Mouse (Mus musculus): Measurements from ENCODE around the gene Fgf13. TPM values are rescaled to one million over a fixed set of nuclear protein-coding genes. Genes with fewer than 3 reads are reported as not detected.

Fgf13 gene
- total RNA-seq (2015) (0.29 and 1.1 TPM in 2 replicates), total RNA-seq (2017) (0.12 and 0.74 TPM in 2 replicates)

DNA sequence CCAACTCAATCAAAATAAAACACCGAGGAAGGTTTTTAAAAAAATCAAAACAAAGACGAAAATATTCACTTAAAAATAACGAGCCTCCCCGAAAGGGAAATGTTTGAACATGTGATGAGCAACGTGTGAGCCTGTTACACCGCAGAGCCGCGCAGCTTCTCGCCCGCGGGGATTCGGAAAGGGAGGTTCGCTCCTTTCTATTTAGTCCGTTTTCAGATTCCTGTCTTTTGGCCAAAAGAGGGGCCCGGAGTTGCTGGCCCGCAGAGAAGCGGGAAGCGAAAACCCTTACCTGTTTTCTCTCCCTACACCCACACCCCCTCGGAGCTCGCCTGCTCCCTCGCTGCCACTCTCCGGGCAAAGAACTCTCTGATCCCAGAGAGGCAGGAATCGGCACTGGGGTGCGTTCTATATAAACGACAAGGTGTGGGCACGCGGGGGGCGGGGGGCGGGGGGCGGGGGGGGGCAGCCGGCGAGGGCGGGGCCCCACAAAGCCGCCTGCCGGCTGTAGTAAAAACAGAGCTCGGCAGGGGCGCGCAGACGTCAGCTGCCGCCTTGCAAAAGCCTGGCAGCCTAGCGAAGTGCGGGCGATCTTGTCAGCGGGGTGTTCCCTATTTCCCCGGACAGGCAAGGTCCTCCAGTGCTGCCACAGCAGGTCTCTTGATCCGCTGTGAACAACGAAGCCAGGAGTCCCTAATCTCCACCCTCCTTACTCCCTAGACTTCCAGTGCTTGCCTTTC is at the start of gene Fgf13:
TSS of gene Fgf13 (minus strand) at position 377 of the 737 bp plus-strand sequence.
- peak; percentile 78 for ATAC-seq (replicated peaks; ENCODE audit: poor library complexity)

DNA sequence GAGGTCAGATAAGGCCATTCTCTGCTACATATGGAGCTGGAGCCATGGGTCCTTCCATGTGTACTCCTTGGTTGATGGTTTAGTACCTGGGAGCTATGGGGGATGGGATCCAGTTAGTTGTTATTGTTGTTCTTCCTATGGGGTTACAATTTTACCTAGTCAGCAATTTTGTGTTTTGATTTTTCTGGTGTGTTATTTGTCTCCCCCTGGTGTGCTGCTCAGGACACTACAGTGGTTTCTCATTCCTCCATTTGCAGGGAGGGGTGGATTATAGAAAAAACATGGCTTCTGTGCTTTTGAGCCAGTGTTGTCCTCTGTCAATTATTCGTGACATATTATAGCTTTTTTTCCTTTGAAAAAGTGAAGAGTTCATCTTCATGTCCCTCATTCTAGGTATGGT is 38.7 kb upstream of the Fgf13 start:
- peak; percentile 48; the same call in 1 of the 2 replicates for ATAC-seq (replicated peaks; ENCODE audit: poor library complexity)

DNA sequence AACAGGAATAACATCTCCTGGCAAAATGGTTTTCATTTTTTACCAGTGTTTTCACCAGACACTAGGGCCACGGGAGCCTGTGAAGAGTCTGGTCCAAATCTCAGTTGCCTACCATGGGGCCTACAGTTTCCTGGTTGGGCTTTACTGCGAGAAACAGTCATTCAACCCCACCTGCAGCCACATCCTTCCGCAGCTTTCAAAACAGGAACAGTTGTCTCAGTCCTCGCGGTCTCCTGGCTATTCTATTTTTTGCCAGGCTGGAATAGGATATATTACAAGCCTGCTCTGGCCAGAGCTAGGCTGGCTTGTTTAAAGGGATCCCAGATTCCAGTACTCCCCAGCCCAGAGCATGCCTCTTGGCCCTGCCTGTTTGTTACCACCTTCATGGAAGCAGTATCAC is 21.2 kb upstream of the Fgf13 start:
- peak; percentile 94 for ATAC-seq (replicated peaks; ENCODE audit: poor library complexity)

DNA sequence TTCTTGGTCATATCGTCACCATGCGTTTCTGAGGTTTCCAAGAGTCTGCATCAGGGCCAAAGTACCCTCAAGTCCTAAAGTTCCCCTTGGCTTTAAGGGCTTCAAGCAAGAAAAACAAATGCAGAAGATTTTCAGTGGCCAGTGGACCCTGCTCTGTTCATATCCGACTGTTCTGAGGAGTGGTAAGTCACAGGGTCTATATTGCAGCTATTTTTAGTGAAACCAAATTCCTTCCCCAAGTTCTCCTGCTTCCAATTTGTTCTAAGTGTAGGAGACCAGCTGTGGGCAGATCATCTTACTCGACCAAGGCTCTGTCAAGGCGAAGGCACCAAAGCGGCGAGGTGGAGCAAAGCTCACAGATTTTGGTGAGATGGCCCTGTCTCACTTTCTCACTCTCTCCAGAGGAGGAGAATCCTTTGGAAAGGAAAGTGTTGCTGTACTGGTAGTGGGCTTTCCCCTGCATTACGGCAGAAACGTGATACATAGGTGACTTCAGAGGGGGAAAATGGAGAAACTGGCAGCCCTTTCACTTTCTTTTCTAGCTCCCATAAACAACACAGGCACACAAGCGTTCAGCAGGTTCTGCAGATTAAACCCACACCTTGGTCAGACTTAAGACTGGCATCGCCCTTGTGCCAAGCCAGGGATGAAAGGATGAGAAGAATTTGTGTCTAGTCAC is 17.8 kb upstream of the Fgf13 start:
- no peak for ATAC-seq (replicated peaks; ENCODE audit: poor library complexity)

DNA sequence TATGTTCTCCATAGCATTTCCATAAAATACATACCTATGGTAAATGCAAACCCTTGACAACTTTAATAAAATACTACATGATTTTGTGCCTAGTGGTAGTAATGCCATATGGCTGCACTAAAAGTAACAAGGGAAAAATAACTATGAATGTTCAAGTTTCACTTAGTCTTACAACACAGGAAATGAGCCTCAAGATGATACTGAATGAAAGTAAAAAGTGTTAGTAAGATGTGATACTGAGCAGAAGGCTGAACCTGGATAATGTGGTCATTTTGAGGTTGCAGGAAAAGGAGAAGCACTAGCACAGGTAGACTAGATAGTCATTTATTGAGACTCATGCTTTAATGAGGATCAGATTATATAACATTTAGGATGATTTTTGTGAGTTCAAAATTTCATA is 16.2 kb upstream of the Fgf13 start:
- ATAC-seq (replicated peaks; ENCODE audit: poor library complexity): peak; percentile 34

DNA sequence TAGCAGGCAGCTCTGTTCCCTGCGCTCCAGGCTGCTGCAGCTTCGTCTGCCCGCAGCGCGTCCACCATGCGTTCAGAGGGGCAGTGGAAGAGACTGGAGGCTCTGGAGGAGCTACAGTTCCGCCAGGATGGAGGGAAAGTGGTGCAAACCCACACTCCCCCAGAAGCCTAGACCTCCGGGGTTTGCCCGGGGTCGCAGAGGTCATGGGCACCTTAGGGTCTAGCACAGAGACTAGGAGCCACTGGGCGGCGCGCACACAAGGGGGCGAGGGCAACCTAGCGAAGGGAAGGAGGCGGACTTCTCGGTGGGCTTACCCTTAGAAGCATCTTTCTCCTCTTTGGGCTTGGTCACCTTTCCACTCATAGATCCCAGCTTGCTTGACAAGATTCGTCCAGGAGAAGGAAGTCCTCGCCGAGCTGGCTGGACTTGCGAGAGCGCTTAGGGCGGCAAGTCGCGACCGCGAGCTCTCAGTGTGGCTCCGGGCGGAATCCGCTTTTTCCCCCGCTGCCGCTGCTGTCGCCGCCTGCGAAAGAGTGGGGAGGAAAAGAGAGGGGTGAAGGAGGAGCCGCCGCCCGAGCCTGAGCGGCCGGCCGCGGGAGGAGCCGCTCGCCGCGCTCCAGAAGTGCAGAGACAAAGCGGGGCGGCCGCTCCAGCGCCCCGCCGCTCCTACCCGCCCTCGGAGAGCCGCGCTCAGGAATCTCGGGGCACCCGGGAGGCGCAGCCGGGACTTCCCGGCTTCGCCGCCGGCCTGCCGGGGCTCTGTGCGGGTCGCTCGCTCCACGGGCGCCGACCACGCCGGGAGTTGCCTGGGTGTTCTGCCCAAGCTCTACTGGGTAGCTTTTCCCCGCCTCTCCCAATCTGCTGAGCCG is 811 bp downstream of the Fgf13 start:
- ATAC-seq (replicated peaks; ENCODE audit: poor library complexity): peak; percentile 50

DNA sequence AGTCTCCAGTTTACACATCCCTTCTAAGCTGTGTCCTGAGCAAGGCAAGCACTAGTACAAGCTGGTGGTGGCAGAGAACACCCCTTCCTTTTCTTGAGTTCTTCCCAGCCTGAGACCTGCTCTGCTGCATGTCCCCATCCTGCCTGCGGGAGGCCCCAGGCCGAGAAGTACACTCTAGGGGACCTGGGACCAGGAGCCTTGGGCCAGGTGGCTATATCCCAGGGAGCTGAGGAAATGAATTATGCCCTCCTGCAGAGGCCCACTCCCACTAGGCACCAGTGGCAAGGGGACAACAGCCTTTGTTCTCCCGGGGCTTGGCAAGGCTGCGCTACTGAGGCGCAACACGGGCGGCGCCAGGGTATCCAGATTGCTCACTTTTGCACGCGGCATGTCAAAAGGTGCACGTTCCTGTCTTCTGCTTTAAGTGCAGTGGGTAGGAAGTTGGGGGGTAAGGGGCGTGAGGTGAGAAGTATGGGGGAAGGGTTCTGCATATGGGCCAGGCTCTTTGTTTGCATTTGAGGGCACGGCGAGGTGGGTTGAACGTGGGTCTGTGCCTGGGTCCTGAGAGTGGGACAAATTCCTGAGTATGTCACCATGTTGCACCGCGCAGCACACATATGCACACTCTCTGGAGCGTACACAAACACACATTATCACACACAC is 1.7 kb downstream of the Fgf13 start:
- ATAC-seq (replicated peaks; ENCODE audit: poor library complexity): peak; percentile 41

DNA sequence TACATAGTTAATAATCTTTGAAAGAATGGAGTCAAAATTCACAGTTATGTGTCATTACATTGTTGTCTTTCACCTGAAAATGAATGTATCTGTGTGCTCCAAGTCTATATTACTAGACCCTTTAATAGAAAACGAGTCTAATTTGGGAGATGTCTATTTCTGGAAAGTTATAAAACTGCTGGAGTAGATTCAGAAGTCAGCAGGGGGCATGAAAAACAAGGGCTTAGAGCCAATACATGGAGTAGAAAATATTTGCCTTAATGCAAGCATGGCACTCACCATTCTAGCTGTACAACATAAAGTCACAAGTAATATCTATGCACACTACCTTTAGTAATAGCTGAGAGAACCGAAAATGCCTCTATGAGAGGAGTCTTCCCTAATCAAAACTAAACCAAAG is 19.9 kb downstream of the Fgf13 start:
- ATAC-seq (replicated peaks; ENCODE audit: poor library complexity): no peak

DNA sequence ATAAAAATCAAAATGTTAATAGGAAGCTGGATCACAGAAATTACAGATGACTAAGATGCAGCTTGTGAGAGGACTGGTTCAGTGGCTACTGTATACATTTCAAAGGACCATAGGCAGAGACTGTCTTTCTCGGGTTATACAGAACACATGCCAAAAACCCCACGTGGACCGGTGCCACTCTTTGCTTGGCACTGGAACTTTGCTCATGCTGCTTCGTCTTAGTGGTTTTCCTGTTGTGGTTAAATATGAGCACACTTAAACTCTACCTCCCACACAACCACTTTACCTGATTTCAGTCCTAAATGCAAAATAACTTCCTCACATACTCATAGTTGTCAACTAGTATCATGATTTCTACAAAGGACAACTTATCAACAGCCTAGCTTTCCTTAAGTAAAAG is 59.6 kb downstream of the Fgf13 start:
- no peak for ATAC-seq (replicated peaks; ENCODE audit: poor library complexity)

DNA sequence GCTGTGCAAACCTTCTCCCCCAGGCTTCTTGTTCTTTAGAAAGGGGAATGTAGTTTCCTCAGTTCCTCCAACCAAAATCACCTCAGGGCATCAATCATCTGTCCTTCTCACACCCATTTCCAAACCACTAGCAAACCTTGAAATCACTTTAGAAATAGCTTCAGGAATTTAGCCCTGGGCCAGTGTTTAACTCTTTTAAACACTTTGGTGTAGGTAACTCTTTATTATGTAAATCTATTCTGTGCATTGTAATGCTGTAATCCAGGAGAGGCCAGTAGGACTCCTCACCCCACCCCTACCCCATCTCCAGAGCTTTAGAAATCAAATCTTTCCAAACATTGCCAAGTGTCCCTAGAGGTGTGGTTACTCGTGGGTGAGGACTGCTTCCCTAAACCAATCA is 74.5 kb downstream of the Fgf13 start:
- ATAC-seq (replicated peaks; ENCODE audit: poor library complexity): no peak

DNA sequence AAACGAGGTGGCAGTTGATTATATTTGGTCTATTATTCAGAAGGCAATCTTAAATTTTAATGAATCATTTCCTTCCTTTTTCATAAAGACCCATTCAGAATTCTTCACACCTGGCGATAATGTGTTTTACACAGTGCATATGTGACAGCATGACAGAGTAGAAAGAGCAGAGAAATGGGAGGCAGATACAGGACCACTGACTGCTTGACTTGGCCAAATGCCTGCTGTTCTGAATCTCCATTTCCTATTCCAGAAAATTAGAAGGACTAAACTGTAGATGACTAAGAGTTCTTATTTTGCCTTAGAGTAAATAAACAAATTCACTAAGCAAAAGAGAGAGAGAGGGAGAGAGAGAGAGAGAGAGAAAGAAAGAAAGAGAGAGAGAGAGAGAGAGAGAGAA is 82.4 kb downstream of the Fgf13 start:
- ATAC-seq (replicated peaks; ENCODE audit: poor library complexity): no peak

DNA sequence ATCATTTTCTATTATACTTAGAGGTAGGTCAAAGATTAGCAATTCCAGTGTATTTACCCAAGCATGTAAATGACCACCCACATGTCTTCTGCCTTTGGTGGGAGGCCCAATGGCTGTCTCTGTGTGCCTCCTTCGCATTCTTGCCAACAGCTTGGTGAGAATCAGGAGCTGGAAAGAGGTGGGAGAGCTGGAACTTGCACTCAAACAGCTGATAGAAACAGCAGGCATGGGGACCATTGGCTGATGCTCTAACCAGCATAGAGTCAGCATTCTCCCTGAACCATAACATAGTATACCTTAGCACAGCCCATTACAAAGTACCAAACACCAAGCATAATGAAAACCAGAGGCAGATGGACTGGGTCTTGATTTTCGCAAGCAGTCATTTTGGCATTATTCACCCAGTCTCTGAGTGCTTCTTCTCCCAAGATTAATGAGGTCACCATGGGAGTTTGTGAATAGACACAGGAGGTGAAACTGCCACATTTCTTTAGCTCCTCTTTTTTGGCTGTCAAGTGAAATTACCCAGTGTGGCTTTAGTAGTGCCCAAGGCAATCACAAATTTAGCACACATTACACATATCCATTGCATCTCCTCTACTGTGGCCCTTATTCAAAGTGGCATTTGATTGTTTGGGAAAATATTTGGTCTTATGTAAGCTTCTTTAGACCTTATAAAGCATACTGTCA is 165.1 kb downstream of the Fgf13 start:
- ATAC-seq (replicated peaks; ENCODE audit: poor library complexity): no peak

DNA sequence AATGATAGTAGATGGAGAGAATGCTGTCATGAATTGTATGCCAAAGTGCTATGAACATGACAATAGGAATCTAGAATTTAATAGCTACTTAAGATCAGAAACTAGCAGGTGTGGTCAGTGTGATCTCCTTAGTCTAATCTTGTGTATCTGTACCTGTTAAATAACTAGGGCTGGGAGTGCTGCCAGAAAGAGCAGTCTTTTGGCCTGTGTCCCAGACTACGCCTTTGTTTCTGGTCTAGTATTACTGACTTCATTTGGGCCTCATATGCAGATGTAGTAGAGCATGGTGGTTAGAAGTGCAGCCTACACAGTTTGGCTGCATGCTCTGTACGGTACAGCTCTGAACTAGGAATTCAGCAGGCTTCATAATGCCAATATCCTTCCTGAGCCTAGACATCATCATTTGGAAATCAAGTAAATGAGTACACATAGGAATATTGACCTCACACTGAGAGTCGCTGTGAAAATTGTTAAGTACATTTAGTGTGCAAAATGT is 276.9 kb downstream of the Fgf13 start:
- ATAC-seq (replicated peaks; ENCODE audit: poor library complexity): no peak

DNA sequence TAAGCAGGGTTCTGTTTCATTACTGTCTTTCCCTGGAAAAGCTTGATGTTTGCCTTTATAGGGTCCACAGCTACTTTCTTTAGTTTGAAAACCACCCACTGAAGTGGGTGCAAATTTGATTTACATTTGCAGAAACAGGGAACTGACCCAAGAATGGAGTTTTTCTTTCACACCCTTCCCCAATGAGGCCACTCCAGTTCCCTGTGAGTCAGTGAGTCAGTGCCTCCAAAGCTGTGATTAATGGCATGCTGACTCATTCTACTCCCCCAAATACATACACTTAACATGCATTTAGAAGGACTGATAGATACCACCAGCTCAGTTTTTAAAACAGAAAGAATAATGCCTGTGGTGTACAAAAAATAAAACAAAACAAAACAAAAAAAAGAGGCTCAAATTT is 316.3 kb downstream of the Fgf13 start:
- ATAC-seq (replicated peaks; ENCODE audit: poor library complexity): no peak

DNA sequence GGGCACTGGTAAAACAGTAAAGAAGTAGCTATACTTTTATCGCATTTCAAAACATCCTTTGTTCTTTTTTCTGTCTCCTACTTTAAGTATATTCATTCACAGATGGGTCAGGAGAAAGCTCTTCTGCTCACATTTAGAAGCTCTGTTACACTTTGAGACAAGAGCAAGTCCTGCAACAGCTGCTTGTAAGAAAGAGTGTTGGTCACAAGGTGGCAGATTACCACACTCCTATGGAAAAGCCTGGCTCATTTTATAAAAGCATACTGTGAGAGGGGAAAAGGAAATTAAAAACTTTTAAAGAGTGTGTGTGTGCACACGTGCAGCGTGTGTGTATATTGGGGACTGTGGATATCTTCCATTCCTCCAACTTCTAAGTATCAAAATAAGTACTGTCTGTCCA is 324.1 kb downstream of the Fgf13 start:
- ATAC-seq (replicated peaks; ENCODE audit: poor library complexity): no peak

DNA sequence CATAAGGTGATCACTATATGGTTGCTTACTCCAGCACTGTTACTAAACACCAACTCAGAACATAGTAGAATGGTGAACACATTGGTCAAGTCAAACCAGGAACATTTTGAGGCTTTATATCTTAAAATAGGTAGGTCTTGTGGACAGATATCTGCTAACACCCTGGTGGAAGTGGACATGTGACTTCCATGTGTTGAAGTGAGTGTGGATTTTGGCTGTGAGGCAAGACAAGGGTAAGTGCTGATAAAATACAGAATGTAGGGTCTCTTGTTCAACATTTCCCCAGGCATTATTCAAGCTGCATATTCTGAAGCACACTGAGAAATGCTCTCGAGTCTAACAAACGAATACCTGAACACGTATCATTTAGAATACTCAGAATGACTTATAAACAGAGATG is 324.7 kb downstream of the Fgf13 start:
- no peak for ATAC-seq (replicated peaks; ENCODE audit: poor library complexity)

DNA sequence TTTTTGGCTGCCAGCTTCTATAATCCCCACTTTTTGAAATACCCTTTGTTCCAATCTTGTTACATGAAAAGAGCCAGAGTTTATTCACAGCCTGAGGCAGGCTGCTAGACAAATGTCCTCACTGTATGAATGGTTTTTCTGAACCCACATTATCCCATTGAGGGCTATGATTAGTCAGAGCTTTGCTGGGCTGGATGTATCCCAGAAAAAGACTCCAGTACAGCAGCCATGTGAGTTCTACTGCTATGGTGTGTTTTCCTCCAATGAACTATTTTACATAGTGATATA is 326.5 kb downstream of the Fgf13 start:
- ATAC-seq (replicated peaks; ENCODE audit: poor library complexity): no peak

DNA sequence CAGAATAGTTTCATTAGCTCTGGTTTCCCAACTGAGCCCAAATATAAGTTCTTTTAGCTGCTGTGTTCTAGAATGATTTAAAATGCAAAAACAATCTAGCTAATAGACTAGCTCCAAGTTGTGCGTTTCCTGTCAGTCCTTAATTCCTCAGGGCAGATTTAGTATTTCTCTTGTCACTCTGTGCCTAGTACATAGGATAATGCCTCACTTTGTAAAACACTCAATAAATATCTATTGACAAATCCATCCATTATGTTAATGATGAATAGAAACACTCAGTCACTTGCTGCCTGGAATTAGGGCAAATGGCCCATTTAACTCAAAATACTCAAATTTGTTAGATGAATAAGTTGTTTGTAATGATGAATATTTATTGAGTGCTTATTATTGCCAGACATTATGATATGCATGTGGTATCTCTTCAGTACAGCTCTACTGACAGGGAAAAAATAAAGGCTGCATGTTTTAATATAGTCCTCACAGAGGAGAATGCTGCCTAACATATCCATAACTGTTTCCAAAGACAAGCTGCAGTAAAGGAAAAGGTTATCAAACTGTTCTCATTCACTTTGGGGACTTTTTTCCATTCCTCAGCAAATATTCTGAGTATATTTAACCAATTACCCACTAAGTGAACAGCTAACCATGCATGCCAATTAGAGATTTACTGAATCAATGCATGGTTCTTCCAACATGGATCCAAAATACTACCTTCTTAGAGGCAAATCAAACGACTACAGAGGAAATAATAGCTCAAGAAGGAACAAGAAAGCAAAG is 327.0 kb downstream of the Fgf13 start:
- no peak for ATAC-seq (replicated peaks; ENCODE audit: poor library complexity)

DNA sequence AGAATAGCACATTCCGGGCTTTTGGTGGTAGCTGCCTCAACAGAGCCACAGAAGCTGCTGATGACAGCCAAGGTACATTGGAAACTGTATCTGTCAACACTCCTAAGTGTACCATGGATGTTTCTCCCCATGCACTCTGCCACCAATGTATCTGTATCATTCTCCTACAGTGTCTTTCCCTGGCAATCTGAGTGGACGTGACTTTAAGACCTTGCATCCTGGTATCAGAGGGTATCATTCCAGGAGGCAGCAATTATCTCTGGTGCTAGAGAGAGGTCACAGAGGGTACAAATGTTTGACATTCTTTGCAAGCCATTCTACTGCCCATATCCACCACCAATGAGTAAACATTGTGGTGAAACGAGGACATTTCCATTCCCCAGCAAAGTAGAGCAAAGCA is 347.2 kb downstream of the Fgf13 start:
- ATAC-seq (replicated peaks; ENCODE audit: poor library complexity): no peak

DNA sequence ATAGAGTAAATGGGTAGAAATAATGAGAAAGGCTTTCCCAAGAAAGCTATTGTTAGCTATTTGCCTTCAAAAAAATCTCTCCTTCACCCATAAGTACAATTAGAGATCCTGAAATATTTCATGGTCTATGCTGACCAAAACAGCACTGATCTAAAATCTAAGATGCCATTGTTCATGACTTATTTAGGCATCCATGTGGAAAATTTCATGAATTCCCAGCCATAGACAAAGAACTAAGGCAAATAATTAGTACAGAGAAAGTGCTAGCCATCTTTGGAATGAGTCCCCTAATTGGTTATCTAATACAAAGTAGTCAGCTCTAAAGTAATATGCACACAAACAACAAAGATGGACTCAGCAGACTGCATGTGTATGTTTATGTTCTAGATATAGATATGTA is 366.7 kb downstream of the Fgf13 start:
- ATAC-seq (replicated peaks; ENCODE audit: poor library complexity): no peak

Measured in megakaryocyte progenitor cell, adult 5-6 weeks (primary cell).